Mouse (Mus musculus) liver, embryonic 15.5 days (tissue): ENCODE measurements around the gene Palm3. TPM values are rescaled to one million over a fixed set of nuclear protein-coding genes. Genes with fewer than 3 reads are reported as not detected.

Experiments
- ATAC-seq: fragments of 200-750 bp; cut with Nextera tagmentation; 2 replicates; pipeline ENCODE4 v1.8.0; 2017; ENCODE audit warnings: moderate number of reproducible peaks, mild to moderate bottlenecking, moderate library complexity; ENCODE audit not compliant: insufficient read depth
- H3K27ac ChIP-seq: fragments of 300-500 bp; sonication (generic); replicated peaks from 2 replicates; pipeline ENCODE4 v1.5.1; 2015; ENCODE audit warnings: mild to moderate bottlenecking, inconsistent platforms
- H3K27me3 ChIP-seq: fragments of 300-500 bp; sonication (generic); 2 replicates; pipeline ENCODE4 v1.6.1; 2015; ENCODE audit warnings: mild to moderate bottlenecking, inconsistent platforms
- H3K36me3 ChIP-seq: fragments of 300-500 bp; sonication (generic); replicated peaks from 2 replicates; pipeline ENCODE4 v1.6.1; 2015; ENCODE audit warnings: moderate library complexity, mild to moderate bottlenecking, inconsistent platforms
- H3K4me1 ChIP-seq: fragments of 300-500 bp; sonication (generic); replicated peaks from 2 replicates; pipeline ENCODE4 v1.6.1; 2015; ENCODE audit warnings: inconsistent platforms
- H3K4me2 ChIP-seq: fragments of 300-500 bp; sonication (generic); 2 replicates; pipeline ENCODE4 v1.6.1; 2015; ENCODE audit warnings: moderate library complexity, mild to moderate bottlenecking, inconsistent platforms
- H3K4me3 ChIP-seq: fragments of 300-500 bp; sonication (generic); replicated peaks from 2 replicates; pipeline ENCODE4 v1.5.1; 2015; ENCODE audit warnings: mild to moderate bottlenecking, inconsistent platforms
- H3K9ac ChIP-seq: fragments of 300-500 bp; sonication (generic); 2 replicates; pipeline ENCODE4 v1.6.1; 2015; ENCODE audit warnings: moderate library complexity, mild to moderate bottlenecking, inconsistent platforms
- H3K9me3 ChIP-seq: fragments of 300-500 bp; sonication (generic); replicated peaks from 2 replicates; pipeline ENCODE4 v1.6.1; 2016; ENCODE audit warnings: inconsistent platforms
- WGBS: fragments of 180-500 bp; shearing (Covaris S2); methylation state at CpG from one replicate; pipeline ENCODE4 v1.1.7; 2015; ENCODE audit warnings: mixed read lengths; ENCODE audit not compliant: insufficient replicate concordance; 5-methylcytosine and 5-hydroxymethylcytosine counted together
- microRNA counts: library from miRNA; unstranded; fragments of <30 nt; microRNA quantifications from one replicate; lab custom pipeline; 2016
- microRNA-seq: library from miRNA; unstranded; fragments of <30 nt; microRNA quantifications from one replicate; pipeline ENCODE4, GENCODE M21; 2016
- polyA plus RNA-seq: library from polyadenylated mRNA; unstranded; fragments of >200 nt; fragmentation: Nextera tagmentation; extraction: Ambion mirVana; gene quantifications from 2 replicates; pipeline ENCODE4 v1.2.1, GENCODE M21; 2015

Palm3 gene
- polyA plus RNA-seq, 1 experiment from 2014 or later = 0.23 TPM

DNA sequence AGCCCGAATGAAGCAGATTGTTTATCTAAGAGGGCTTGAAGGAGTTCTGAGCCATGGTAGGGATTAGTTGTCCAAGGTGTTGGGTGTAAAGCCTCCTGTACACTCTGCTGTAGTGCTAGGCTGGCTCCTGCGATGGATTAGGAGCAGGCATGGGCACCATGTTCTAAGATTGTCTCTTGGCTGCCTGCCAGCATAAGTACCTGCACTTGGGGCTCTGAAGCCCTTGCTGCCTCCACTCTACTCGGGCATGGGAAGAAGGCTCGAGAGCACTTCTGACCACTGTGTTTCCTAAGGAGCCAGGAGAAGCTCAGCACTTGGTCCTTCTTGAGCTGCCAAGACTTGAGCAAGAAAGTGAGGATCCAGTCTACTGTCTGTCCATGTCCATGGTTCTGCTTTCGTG lies 57.9 kb downstream of the Palm3 start:
- no peak for ATAC-seq
- WGBS = 63% methylated on average over 5 of the region's 5 CpGs

More for the DNA sequence above, 57.9 kb downstream of the Palm3 start:
- Histone ChIP-seq H3K9ac (no peak overlapping the region), H3K27me3 (no peaks in the 10 kb centered on the region), H3K4me2 (no peak overlapping the region), H3K36me3 (peaks cover 43% of the 10 kb centered on the region), H3K4me3 (no peak overlapping the region), H3K4me1 (peaks cover 13% of the 10 kb centered on the region; the same call in 1 of the 2 replicates), H3K27ac (no peak overlapping the region), H3K9me3 (no peaks in the 10 kb centered on the region)

MicroRNAs within 50 kb of the gene (microRNA counts, 519-probe panel; counts per million panel counts)
- microRNA mmu-miR-1199 (lab: Ali Mortazavi, UCI) = not detected

Small RNA genes lying within 50 kb of the gene (microRNA-seq; reads per million reads assigned to microRNA genes)
- not detected for gene Mir1199
- gene Mir8111 = 1.8 reads per million

Other genes with a start within 250 kb of the Palm3 start
- gene Adgrl1, start 121.4 kb upstream of the Palm3 start, polyA plus RNA-seq = 1.1 and 1.6 TPM in 2 replicates
- 0.39 and 0.47 TPM in 2 replicates for gene Gm10644, start 66.3 kb upstream of the Palm3 start, polyA plus RNA-seq
- 116 and 118 TPM in 2 replicates for gene Asf1b, start 66.0 kb upstream of the Palm3 start, polyA plus RNA-seq
- 51.2 and 51.5 TPM in 2 replicates for gene Prkaca, start 48.5 kb upstream of the Palm3 start, polyA plus RNA-seq
- gene Samd1, start 23.8 kb upstream of the Palm3 start, polyA plus RNA-seq = 5.8 and 6.9 TPM in 2 replicates
- gene 1700067K01Rik, start 20.0 kb upstream of the Palm3 start, polyA plus RNA-seq = 0.58 and 0.61 TPM in 2 replicates
- gene 2210011C24Rik, start 9.3 kb upstream of the Palm3 start, polyA plus RNA-seq = not detected in 2 replicates
- gene Il27ra, start 21.1 kb downstream of the Palm3 start, polyA plus RNA-seq = 0.74 and 1.3 TPM in 2 replicates
- 0.15 TPM in 1 of 2 replicates, not detected in the other for gene Rln3, start 23.5 kb downstream of the Palm3 start, polyA plus RNA-seq
- gene Gm10643, start 43.7 kb downstream of the Palm3 start, polyA plus RNA-seq = 0.24 and 0.30 TPM in 2 replicates
- 2.4 and 2.9 TPM in 2 replicates for gene Rfx1, start 45.4 kb downstream of the Palm3 start, polyA plus RNA-seq
- gene Dcaf15, start 83.3 kb downstream of the Palm3 start, polyA plus RNA-seq = 3.2 and 3.5 TPM in 2 replicates
- not detected in 2 replicates for gene Podnl1, start 104.5 kb downstream of the Palm3 start, polyA plus RNA-seq
- 5.4 and 5.5 TPM in 2 replicates for gene Cc2d1a, start 126.5 kb downstream of the Palm3 start, polyA plus RNA-seq
- 0.25 and 0.41 TPM in 2 replicates for gene 4930432K21Rik, start 126.6 kb downstream of the Palm3 start, polyA plus RNA-seq
- gene Nanos3, start 163.7 kb downstream of the Palm3 start, polyA plus RNA-seq = 0.31 TPM in 2 replicates
- 2.0 and 2.5 TPM in 2 replicates for gene Zswim4, start 215.6 kb downstream of the Palm3 start, polyA plus RNA-seq
- 176 and 183 TPM in 2 replicates for gene D8Ertd738e, start 228.2 kb downstream of the Palm3 start, polyA plus RNA-seq
- 28.6 and 30.5 TPM in 2 replicates for gene Mri1, start 235.9 kb downstream of the Palm3 start, polyA plus RNA-seq
- 7.3 and 7.7 TPM in 2 replicates for gene Ccdc130, start 248.9 kb downstream of the Palm3 start, polyA plus RNA-seq